Mouse (Mus musculus) embryonic facial prominence, embryonic 15.5 days (tissue): ENCODE measurements at regions not wholly inside any gene's neighbourhood (a gene's known extent, or its start where the extent isn't known, plus 50 kb on each side); places are given as distances from the start of the nearest gene placed in this dataset.
A peak's percentile ranks its signal among the peaks of the same experiment; 100 is the strongest.

ENCODE experiments used
- ATAC-seq: fragments of 200-750 bp; cut with Nextera tagmentation; 2 replicates; pipeline ENCODE4 v1.8.0; 2017; ENCODE audit warnings: low read depth, moderate TSS enrichment; ENCODE audit not compliant: insufficient number of reproducible peaks, low FRiP score, low TSS enrichment
- H3K27ac ChIP-seq: fragments of 300-500 bp; sonication (generic); replicated peaks from 2 replicates; pipeline ENCODE4 v1.5.1; 2015; ENCODE audit warnings: mild to moderate bottlenecking, inconsistent platforms
- H3K27me3 ChIP-seq: fragments of 300-500 bp; sonication (generic); 2 replicates; pipeline ENCODE4 v1.6.1; 2015; ENCODE audit warnings: inconsistent platforms
- H3K36me3 ChIP-seq: fragments of 300-500 bp; sonication (generic); 2 replicates; pipeline ENCODE4 v1.6.1; 2015; ENCODE audit warnings: mild to moderate bottlenecking, inconsistent platforms
- H3K4me1 ChIP-seq: fragments of 300-500 bp; sonication (generic); 2 replicates; pipeline ENCODE4 v1.6.1; 2015; ENCODE audit warnings: inconsistent platforms
- H3K4me2 ChIP-seq: fragments of 300-500 bp; sonication (generic); replicated peaks from 2 replicates; pipeline ENCODE4 v1.6.1; 2015; ENCODE audit warnings: mild to moderate bottlenecking, inconsistent platforms
- H3K4me3 ChIP-seq: fragments of 300-500 bp; sonication (generic); replicated peaks from 2 replicates; pipeline ENCODE4 v1.5.1; 2015; ENCODE audit warnings: mild to moderate bottlenecking, inconsistent platforms
- H3K9ac ChIP-seq: fragments of 300-500 bp; sonication (generic); 2 replicates; pipeline ENCODE4 v1.6.1; 2015; ENCODE audit warnings: inconsistent platforms
- H3K9me3 ChIP-seq: fragments of 300-500 bp; sonication (generic); replicated peaks from 2 replicates; pipeline ENCODE4 v1.6.1; 2016; ENCODE audit warnings: inconsistent platforms
- WGBS: fragments of 180-500 bp; shearing (Covaris S2); methylation state at CpG from one replicate; pipeline ENCODE4 v1.1.7; 2015; 5-methylcytosine and 5-hydroxymethylcytosine counted together

- Histone ChIP-seq H3K27me3 (no peaks in the 10 kb centered on the region), H3K4me1 (no peaks in the 10 kb centered on the region)
- no peak for ATAC-seq
Measured at GRCm38 (mm10) chr13:70979344-70979743, 137.7 kb upstream of the Adamts16 start.

GRCm38 (mm10) chr13:70978547-70979307 is 137.1 kb upstream of the Adamts16 start:
- H3K4me1 ChIP-seq, result no peaks in the 10 kb centered on the region
- no peaks in the 10 kb centered on the region for H3K9me3 ChIP-seq
- no peak for ATAC-seq
- 72% methylated on average over 4 of the region's 5 CpGs for WGBS
- no peak overlapping the region for H3K9ac ChIP-seq
- no peaks in the 10 kb centered on the region for H3K27me3 ChIP-seq
- H3K4me2 ChIP-seq, result no peak overlapping the region
- no peak overlapping the region for H3K4me3 ChIP-seq
- H3K36me3 ChIP-seq, result no peaks in the 10 kb centered on the region
- no peak overlapping the region for H3K27ac ChIP-seq

More at GRCm38 (mm10) chr13:70979344-70979743, 137.7 kb upstream of the Adamts16 start:
- H3K4me3 ChIP-seq, result no peak overlapping the region
- no peak overlapping the region for H3K4me2 ChIP-seq
- no peak overlapping the region for H3K27ac ChIP-seq
- H3K9me3 ChIP-seq, result no peaks in the 10 kb centered on the region
- no peak overlapping the region for H3K9ac ChIP-seq
- no peaks in the 10 kb centered on the region for H3K36me3 ChIP-seq
- 88% methylated on average over 1 of the region's 1 CpGs for WGBS

GRCm38 (mm10) chr13:70969596-70969995 is 128.0 kb upstream of the Adamts16 start:
- Histone ChIP-seq H3K27ac (no peak overlapping the region), H3K4me1 (no peaks in the 10 kb centered on the region), H3K9me3 (no peaks in the 10 kb centered on the region), H3K4me2 (no peak overlapping the region), H3K9ac (no peak overlapping the region), H3K36me3 (no peaks in the 10 kb centered on the region), H3K27me3 (no peaks in the 10 kb centered on the region), H3K4me3 (no peak overlapping the region)
- WGBS, result 40% methylated on average over 9 of the region's 9 CpGs
- ATAC-seq, result no peak

- H3K36me3 ChIP-seq, result no peaks in the 10 kb centered on the region
- no peaks in the 10 kb centered on the region for H3K27me3 ChIP-seq
- no peak overlapping the region for H3K9ac ChIP-seq
- no peaks in the 10 kb centered on the region for H3K9me3 ChIP-seq
- WGBS, result 54% methylated on average over 3 of the region's 3 CpGs
- no peaks in the 10 kb centered on the region for H3K4me1 ChIP-seq
- H3K27ac ChIP-seq, result no peak overlapping the region
- H3K4me3 ChIP-seq, result no peak overlapping the region
- H3K4me2 ChIP-seq, result no peak overlapping the region
- ATAC-seq, result no peak
Measured at GRCm38 (mm10) chr13:70967781-70968180, 126.2 kb upstream of the Adamts16 start.

GRCm38 (mm10) chr13:70963384-70963783 is 121.8 kb upstream of the Adamts16 start:
- 64% methylated on average over 2 of the region's 2 CpGs for WGBS
- ATAC-seq, result no peak
- H3K36me3 ChIP-seq, result no peaks in the 10 kb centered on the region

GRCm38 (mm10) chr13:70934309-70935037 is 92.9 kb upstream of the Adamts16 start:
- Histone ChIP-seq H3K4me2 (no peak overlapping the region), H3K36me3 (no peaks in the 10 kb centered on the region), H3K27me3 (no peaks in the 10 kb centered on the region), H3K4me3 (no peak overlapping the region), H3K4me1 (no peaks in the 10 kb centered on the region), H3K9me3 (no peaks in the 10 kb centered on the region), H3K27ac (no peak overlapping the region), H3K9ac (no peak overlapping the region)
- WGBS, result 28% methylated on average over 7 of the region's 7 CpGs
- ATAC-seq, result no peak

More at GRCm38 (mm10) chr13:70963384-70963783, 121.8 kb upstream of the Adamts16 start:
- Histone ChIP-seq H3K9me3 (no peaks in the 10 kb centered on the region), H3K4me3 (no peak overlapping the region), H3K4me1 (no peaks in the 10 kb centered on the region), H3K9ac (no peak overlapping the region), H3K27ac (no peak overlapping the region), H3K4me2 (no peak overlapping the region), H3K27me3 (no peaks in the 10 kb centered on the region)

GRCm38 (mm10) chr13:70913834-70914233 is 72.2 kb upstream of the Adamts16 start:
- 82% methylated on average over 1 of the region's 1 CpGs for WGBS
- Histone ChIP-seq H3K27ac (no peak overlapping the region), H3K4me1 (no peaks in the 10 kb centered on the region), H3K9me3 (no peaks in the 10 kb centered on the region), H3K27me3 (no peaks in the 10 kb centered on the region; the same call in none of the 2 replicates), H3K9ac (no peak overlapping the region), H3K4me3 (no peak overlapping the region), H3K4me2 (no peak overlapping the region), H3K36me3 (no peaks in the 10 kb centered on the region)
- ATAC-seq, result no peak

GRCm38 (mm10) chr13:70910934-70911333 is 69.3 kb upstream of the Adamts16 start:
- no peak overlapping the region for H3K4me2 ChIP-seq
- H3K4me1 ChIP-seq, result no peaks in the 10 kb centered on the region
- H3K27me3 ChIP-seq, result no peaks in the 10 kb centered on the region; the same call in 1 of the 2 replicates
- ATAC-seq, result peak; percentile 57; the same call in 1 of the 2 replicates
- no peak overlapping the region for H3K4me3 ChIP-seq
- no peaks in the 10 kb centered on the region for H3K36me3 ChIP-seq
- no peak overlapping the region for H3K9ac ChIP-seq
- no peak overlapping the region for H3K27ac ChIP-seq
- H3K9me3 ChIP-seq, result no peaks in the 10 kb centered on the region

- H3K9me3 ChIP-seq, result no peaks in the 10 kb centered on the region
- no peaks in the 10 kb centered on the region for H3K4me1 ChIP-seq
- no peaks in the 10 kb centered on the region for H3K36me3 ChIP-seq
- H3K27ac ChIP-seq, result no peak overlapping the region
- no peak overlapping the region for H3K4me2 ChIP-seq
- no peak overlapping the region for H3K4me3 ChIP-seq
- no peaks in the 10 kb centered on the region; the same call in 1 of the 2 replicates for H3K27me3 ChIP-seq
- ATAC-seq, result no peak
- no peak overlapping the region for H3K9ac ChIP-seq
Measured at GRCm38 (mm10) chr13:70904834-70905233, 63.2 kb upstream of the Adamts16 start.

GRCm38 (mm10) chr13:70903831-70904230 is 62.2 kb upstream of the Adamts16 start:
- H3K4me2 ChIP-seq, result no peak overlapping the region
- no peaks in the 10 kb centered on the region for H3K27me3 ChIP-seq
- H3K4me1 ChIP-seq, result no peaks in the 10 kb centered on the region
- no peak overlapping the region for H3K4me3 ChIP-seq
- H3K36me3 ChIP-seq, result no peaks in the 10 kb centered on the region
- H3K9ac ChIP-seq, result no peak overlapping the region
- no peak overlapping the region for H3K27ac ChIP-seq
- WGBS, result 47% methylated on average over 8 of the region's 8 CpGs
- ATAC-seq, result no peak
- no peaks in the 10 kb centered on the region for H3K9me3 ChIP-seq

- Histone ChIP-seq H3K27me3 (no peaks in the 10 kb centered on the region), H3K4me2 (no peak overlapping the region), H3K9ac (no peak overlapping the region), H3K4me1 (no peaks in the 10 kb centered on the region), H3K9me3 (no peaks in the 10 kb centered on the region), H3K4me3 (no peak overlapping the region), H3K27ac (no peak overlapping the region), H3K36me3 (no peaks in the 10 kb centered on the region)
- ATAC-seq, result no peak
- 55% methylated on average over 2 of the region's 2 CpGs for WGBS
Measured at GRCm38 (mm10) chr13:70903150-70903549, 61.5 kb upstream of the Adamts16 start.
